Mouse (Mus musculus) regulatory T cell (primary cell): Measurements from ENCODE around the gene Ccdc184.

Source experiments
- in situ Hi-C: fragments of 300-600 bp; cut with MboI, MseI; formaldehyde crosslinking; loops from one replicate; pipeline ENCODE4 v1.15.1; 2025; ENCODE audit warnings: high pct_unique_total_duplicates

Gene Ccdc184

GRCm38 (mm10) chr15:98155272-98155671 is 11.7 kb upstream of the Ccdc184 start:
- in situ Hi-C loops = no loop called here

DNA sequence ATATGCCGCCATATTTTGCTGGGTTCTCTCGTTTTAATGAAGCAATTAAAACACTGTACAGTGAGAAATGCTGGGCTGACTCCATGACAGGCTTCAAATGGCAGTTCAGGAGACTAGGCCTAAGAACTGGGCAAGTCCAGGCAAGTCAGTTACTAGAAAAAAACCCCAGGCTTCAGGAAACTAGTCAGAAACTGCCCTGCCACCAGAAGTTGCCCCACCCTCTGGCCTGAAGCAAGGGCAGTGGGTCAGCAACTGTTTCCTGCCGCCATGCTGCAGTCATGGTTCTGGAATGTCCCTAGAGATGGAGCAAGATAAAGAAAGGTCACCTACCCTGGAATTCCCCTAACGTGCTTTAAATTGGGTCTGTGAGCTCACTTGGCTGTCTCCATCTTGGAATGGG is 11.0 kb upstream of the Ccdc184 start:
- in situ Hi-C loops = no loop called here

DNA sequence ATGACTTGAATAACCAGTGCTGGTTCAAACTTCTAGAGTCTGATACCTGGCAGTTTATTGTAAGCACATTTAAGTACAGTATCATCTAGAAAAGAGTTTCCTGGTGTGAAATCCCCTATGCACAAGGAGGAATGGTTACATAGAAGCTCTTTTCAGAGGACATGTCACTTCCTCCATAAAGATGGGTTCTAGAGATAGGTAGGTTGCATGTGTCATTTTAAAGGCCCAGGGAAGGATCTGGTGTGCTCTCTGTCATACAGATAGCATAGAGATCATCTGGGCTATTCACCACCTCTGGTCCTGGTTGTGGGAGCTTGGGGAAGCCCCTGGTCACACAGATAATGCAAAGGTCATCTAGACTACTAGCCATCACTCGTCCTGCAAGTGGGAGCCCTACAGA is 9.7 kb upstream of the Ccdc184 start:
- in situ Hi-C loops = no loop called here

GRCm38 (mm10) chr15:98161026-98161805 is 5.7 kb upstream of the Ccdc184 start:
- in situ Hi-C loops = no loop called here

- in situ Hi-C loops = no loop called here
Measured at GRCm38 (mm10) chr15:98162561-98162960, 4.4 kb upstream of the Ccdc184 start.

- in situ Hi-C loops = no loop called here
Measured at GRCm38 (mm10) chr15:98165525-98165924, 1.4 kb upstream of the Ccdc184 start, which contains the start of gene Asb8. TSS of gene Asb8 (minus strand) at chr15:98165625.

DNA sequence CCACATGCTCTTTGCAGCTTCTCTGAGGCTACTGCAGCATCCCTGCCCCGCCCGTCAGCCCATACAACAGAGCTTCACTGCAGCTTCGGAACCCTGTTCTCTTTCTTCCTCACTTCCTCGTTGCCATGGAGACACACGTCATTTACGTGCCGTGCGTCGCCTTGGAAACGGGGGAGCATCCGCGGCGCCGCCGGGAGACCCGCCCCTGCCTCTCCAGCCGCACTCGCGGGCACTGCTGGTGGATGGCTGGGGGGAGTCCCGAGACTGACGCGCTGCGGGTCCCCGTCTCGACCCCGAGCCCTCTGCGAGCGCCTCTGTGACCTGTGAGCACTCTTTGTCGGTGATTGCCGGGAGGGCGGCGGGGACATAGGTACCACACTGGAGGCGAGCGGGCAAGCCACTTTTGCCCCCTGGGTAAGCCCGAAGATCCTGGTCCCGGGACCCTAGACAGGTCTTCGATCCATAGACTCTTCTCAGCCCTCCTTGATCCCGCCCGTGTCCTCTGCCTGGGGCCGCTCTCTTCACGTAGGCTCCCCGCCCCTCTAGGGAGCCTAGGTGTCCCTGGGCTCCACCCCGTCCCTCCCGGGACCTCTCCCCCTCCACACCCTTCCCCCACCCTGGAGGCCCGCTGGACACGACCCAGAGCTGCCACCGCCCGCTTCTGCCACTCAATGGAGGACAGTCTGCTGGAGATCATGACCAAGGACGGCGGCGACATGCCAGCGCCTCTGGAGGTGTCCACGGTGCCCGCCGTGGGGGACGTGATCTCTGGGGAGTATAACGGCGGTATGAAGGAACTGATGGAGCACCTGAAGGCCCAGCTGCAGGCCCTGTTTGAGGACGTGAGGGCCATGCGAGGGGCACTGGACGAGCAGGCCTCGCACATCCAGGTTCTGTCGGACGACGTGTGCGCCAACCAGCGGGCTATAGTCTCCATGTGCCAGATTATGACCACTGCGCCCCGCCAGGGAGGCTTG is 975 bp downstream of the Ccdc184 start:
- in situ Hi-C loops = no loop called here

DNA sequence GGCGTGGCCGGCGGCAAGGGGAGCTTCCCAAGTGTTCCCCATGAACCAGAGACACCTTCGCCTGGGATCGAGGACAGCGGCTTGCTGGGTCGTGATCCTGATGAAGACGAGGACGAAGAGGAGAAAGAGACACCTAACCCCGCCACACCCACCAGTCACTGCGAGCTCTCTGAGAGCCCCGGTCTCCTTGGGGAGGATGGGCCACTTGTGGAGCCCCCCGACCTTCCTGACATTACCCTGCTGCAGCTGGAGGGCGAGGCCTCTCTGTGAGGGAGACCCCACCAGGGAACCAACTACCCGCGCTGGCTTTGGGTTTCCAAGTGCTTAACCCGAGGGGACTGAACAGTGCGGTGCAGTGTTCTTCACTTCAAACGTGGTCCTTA is 1.7 kb downstream of the Ccdc184 start:
- in situ Hi-C loops = no loop called here

GRCm38 (mm10) chr15:98170365-98170764 is 3.4 kb downstream of the Ccdc184 start:
- in situ Hi-C loops = loop anchor here (10.0 kb wide), 2 partner anchors 454 to 524 kb away; no protein-coding TSS in a partner anchor

- in situ Hi-C loops = loop anchor here (10.0 kb wide), 2 partner anchors 454 to 524 kb away; no protein-coding TSS in a partner anchor
Measured at GRCm38 (mm10) chr15:98170917-98171316, 4.0 kb downstream of the Ccdc184 start.

- in situ Hi-C loops = loop anchor here (10.0 kb wide), 2 partner anchors 453 to 523 kb away; no protein-coding TSS in a partner anchor
Measured at GRCm38 (mm10) chr15:98172113-98172512, 5.2 kb downstream of the Ccdc184 start.

GRCm38 (mm10) chr15:98173821-98174220 is 6.9 kb downstream of the Ccdc184 start:
- in situ Hi-C loops = loop anchor here (10.0 kb wide), 2 partner anchors 451 to 521 kb away; no protein-coding TSS in a partner anchor

- in situ Hi-C loops = loop anchor here (10.0 kb wide), 2 partner anchors 447 to 517 kb away; no protein-coding TSS in a partner anchor
Measured at GRCm38 (mm10) chr15:98177320-98177719, 10.4 kb downstream of the Ccdc184 start.

DNA sequence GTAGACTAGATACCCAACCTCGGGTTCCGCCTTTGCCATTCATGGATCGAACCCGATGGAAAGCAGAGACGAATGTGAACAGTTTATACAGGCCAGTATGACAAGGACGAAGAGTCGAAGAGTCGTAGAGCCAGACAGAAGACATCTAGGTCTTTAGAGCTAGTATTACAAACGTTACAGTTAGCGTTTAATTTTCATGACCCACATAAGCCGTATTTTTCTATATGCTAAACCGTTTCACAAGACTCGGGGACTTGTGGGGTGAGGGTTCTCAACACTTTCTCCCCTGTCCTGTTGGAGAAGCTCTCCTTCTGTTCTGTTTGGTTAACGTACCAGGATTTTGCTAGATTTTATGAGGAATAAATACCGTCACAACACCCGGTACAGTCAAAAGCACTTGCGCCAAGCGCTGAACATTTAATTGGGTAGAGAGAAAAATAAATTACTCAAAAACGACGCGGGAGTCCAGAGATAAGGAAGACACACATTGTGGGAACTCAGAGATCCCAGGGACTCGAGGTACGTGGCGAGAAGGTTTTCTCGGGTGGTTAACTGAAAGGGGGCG is 13.7 kb downstream of the Ccdc184 start:
- in situ Hi-C loops = no loop called here

DNA sequence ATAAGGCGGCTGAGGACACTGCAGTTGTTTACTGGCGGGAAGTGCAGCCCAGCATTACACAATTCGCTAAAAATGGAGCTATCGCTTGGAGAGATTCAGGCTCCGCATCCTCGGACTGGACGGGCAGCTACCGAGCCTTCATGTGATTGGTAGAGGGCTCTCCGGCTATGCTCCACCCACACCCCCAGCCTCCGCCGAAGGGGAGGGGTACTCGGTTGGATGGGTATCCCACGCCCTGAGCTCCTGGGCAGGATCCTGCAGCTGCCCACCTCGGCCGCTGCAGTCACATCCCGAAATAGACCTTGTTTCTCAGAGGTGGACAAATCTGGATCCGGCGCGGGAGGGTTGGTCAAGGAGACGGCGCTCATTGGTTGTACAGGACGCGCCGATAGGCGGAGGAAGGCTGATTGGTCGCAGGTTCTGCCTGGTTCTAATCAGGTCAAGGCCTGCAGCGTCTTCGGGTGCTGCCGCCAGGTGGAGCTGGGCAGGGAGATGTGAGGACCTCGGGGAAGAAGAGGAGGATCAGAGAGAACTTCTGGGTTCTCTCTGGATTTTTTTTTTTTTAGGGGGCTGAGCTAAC is 14.3 kb downstream of the Ccdc184 start:
- in situ Hi-C loops = no loop called here

DNA sequence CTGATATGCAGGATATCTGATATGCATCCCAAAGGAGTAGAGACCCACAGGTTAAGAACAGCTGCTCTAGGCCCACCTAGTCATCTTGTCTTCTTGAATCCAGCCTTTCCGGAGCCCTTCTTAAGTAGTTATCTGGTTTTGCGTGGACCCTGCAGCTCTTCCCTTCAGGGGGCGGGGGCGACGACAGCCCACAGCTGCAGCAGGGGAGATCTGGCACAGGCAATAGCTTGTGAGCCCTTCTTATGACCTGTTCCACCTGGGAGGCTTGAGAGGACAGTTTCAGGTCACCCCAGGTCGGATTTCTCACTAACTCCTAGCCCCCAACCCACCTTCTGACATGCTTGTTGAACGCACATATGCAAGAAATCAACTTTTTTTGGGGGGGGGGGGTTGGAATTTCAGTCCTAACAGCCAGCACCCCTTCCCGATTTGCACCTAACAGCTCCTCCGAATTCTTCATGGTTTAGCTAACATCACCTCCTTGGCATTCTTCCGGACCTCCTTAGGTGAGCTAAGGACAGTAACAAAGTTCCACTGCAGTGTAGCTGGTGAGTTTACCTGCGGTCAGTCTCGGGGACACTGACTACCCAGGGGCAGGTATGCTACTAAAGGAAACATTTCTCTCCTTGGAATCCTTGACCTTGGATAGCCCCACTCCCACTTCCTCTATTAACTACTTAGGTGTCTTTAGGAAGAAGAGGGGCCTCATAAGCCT is 15.1 kb downstream of the Ccdc184 start:
- in situ Hi-C loops = no loop called here

DNA sequence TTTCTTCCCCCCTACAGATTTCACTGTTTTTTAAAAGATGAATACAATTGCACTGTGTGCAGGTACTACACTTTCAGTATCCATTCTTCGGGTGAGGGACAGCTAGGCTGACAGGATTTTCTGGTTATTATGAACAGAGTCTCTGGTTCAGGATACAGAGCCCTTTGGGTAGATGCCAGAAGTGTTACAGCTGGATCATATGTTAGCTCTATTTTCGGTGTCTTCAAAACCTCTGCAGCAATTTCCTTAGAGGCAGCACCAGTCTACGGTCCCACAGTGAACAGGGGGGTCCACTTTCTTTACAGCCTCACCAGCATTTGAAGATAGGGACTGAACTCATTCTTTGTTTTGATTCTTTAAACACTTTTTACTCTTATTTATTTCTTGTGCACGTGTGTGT is 17.5 kb downstream of the Ccdc184 start:
- in situ Hi-C loops = no loop called here

- in situ Hi-C loops = no loop called here
Measured at GRCm38 (mm10) chr15:98195442-98195841, 28.5 kb downstream of the Ccdc184 start, which contains the start of gene Olfr288. TSS of gene Olfr288 (minus strand) at chr15:98195542.

DNA sequence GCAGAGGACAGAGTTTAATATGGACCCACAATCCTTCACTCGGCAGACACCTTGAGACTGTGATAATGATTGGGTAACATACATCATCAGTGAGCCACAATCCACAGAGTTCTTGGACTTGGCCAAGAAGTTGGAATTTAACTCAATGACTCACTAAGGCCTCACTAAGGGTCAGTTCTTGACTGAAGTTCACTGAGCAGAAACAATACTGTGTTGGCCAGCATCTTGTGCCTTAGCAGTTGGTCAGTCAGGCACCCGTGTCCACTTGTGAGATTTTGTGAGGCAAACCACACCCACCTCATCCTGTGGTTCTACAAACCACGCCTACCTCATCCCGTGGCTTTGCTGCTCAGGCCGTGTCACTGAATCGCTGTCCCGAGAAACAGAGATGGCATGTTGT is 42.7 kb downstream of the Ccdc184 start:
- in situ Hi-C loops = no loop called here

DNA sequence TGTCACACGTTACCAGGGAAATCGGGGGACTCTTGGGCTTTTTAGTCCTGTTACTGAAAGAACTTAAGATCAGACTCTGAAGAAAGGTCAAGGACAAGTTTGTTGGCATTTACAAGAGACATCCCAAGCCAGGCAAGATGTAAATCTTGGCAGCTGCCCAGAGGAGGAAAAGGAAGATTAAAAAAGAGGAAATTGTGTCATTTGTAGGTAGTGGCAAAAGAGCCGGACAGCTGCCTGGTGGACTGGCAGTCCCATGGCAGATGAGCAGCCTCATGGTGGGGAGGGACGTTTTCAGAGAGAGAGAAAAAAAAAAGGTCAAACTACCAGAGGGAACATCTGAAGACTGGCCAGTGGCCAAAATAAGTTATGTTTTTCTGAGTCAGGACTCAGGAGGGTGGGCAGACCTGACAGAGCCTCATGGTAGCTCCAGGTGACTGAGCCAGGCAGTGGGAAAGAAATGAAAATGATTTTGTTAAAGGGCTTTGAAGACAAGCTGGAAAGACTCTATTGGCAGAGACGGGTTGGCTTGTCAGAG is 46.4 kb downstream of the Ccdc184 start:
- in situ Hi-C loops = no loop called here
